Mouse (Mus musculus) hindbrain, embryonic 16.5 days (tissue): ENCODE results near the gene Dlec1. TPM values are rescaled to one million over a fixed set of nuclear protein-coding genes. Genes with fewer than 3 reads are reported as not detected.

Experiments
- ATAC-seq: fragments of 200-750 bp; cut with Nextera tagmentation; 2 replicates; pipeline ENCODE4 v1.8.0; 2017; ENCODE audit warnings: moderate TSS enrichment, moderate library complexity
- H3K27ac ChIP-seq: fragments of 300-500 bp; sonication (generic); 2 replicates; pipeline ENCODE4 v1.5.1; 2014; ENCODE audit warnings: low read depth, mild to moderate bottlenecking, control low read depth, low read length, moderate library complexity
- H3K27me3 ChIP-seq: fragments of 300-500 bp; sonication (generic); replicated peaks from 2 replicates; pipeline ENCODE4 v1.6.1; 2014; ENCODE audit warnings: low read length; ENCODE audit not compliant: control insufficient read depth, insufficient read depth
- H3K36me3 ChIP-seq: fragments of 300-500 bp; sonication (generic); 2 replicates; pipeline ENCODE4 v1.6.1; 2014; ENCODE audit warnings: mild to moderate bottlenecking, low read length, moderate library complexity, mixed read lengths; ENCODE audit not compliant: control insufficient read depth, insufficient read depth
- H3K4me1 ChIP-seq: fragments of 300-500 bp; sonication (generic); 2 replicates; pipeline ENCODE4 v1.6.1; 2014; ENCODE audit warnings: low read depth, low read length; ENCODE audit not compliant: control insufficient read depth, insufficient read depth
- H3K4me2 ChIP-seq: fragments of 300-500 bp; sonication (generic); 2 replicates; pipeline ENCODE4 v1.6.1; 2014; ENCODE audit warnings: mild to moderate bottlenecking, low read length, control low read depth, moderate library complexity
- H3K4me3 ChIP-seq: fragments of 300-500 bp; sonication (generic); 2 replicates; pipeline ENCODE4 v1.5.1; 2014; ENCODE audit warnings: mild to moderate bottlenecking, low read length, control low read depth, moderate library complexity
- H3K9ac ChIP-seq: fragments of 300-500 bp; sonication (generic); 2 replicates; pipeline ENCODE4 v1.6.1; 2014; ENCODE audit warnings: low read depth, mild to moderate bottlenecking, control low read depth, low read length, moderate library complexity
- H3K9me3 ChIP-seq: fragments of 300-500 bp; sonication (generic); 2 replicates; pipeline ENCODE4 v1.6.1; 2014; ENCODE audit warnings: mild to moderate bottlenecking, low read length, moderate library complexity; ENCODE audit not compliant: control insufficient read depth
- WGBS: fragments of 180-500 bp; shearing (Covaris S2); extraction: QIAGEN DNeasy Blood & Tissue Kit; methylation state at CpG from one replicate; pipeline ENCODE4 v1.1.7; 2014; 5-methylcytosine and 5-hydroxymethylcytosine counted together
- polyA plus RNA-seq: library from polyadenylated mRNA; unstranded; fragments of >200 nt; fragmentation: Nextera tagmentation; extraction: Ambion mirVana; gene quantifications from 2 replicates; pipeline ENCODE4 v1.2.1, GENCODE M21; 2015

The Dlec1 gene
- polyA plus RNA-seq, 1 experiment from 2014 or later, result 2.9 TPM

- 52% methylated on average over 13 of the region's 13 CpGs for WGBS
- H3K27me3 ChIP-seq, result 0 out of 2 replicates have a peak, but pooled peaks cover 2% of the 10 kb centered on the region
- ATAC-seq, result 0 out of 2 replicates have a peak, but pooled peaks have one; percentile 17
- H3K27ac ChIP-seq, result peak overlapping the region; percentile 48; the same call in 1 of the 2 replicates
- H3K4me1 ChIP-seq, result peaks cover 22% of the 10 kb centered on the region
- H3K4me2 ChIP-seq, result no peak overlapping the region
- H3K4me3 ChIP-seq, result no peak overlapping the region
- H3K9ac ChIP-seq, result no peak overlapping the region
- H3K36me3 ChIP-seq, result no peaks in the 10 kb centered on the region
- H3K9me3 ChIP-seq, result no peaks in the 10 kb centered on the region
Observed at GRCm38 (mm10) chr9:119094462-119095109, 7.7 kb upstream of the Dlec1 start.

- H3K9ac ChIP-seq, result no peak overlapping the region
- H3K36me3 ChIP-seq, result no peaks in the 10 kb centered on the region
- H3K27ac ChIP-seq, result no peak overlapping the region
- H3K4me3 ChIP-seq, result no peak overlapping the region
- peaks cover 6% of the 10 kb centered on the region; the same call in 1 of the 2 replicates for H3K27me3 ChIP-seq
- no peaks in the 10 kb centered on the region; the same call in 1 of the 2 replicates for H3K4me1 ChIP-seq
- H3K4me2 ChIP-seq, result no peak overlapping the region
- ATAC-seq, result no peak
- WGBS, result 15% methylated on average over 15 of the region's 15 CpGs
- H3K9me3 ChIP-seq, result no peaks in the 10 kb centered on the region
Observed at GRCm38 (mm10) chr9:119100177-119100898, 1.9 kb upstream of the Dlec1 start.

- H3K4me1 ChIP-seq, result no peaks in the 10 kb centered on the region; the same call in 1 of the 2 replicates
- peak overlapping the region; percentile 81 for H3K4me2 ChIP-seq
- peak overlapping the region; percentile 67 for H3K9ac ChIP-seq
- H3K27ac ChIP-seq, result 0 out of 2 replicates have a peak overlapping the region, but pooled peaks have one; percentile 48
- no peaks in the 10 kb centered on the region for H3K36me3 ChIP-seq
- H3K27me3 ChIP-seq, result peaks cover 6% of the 10 kb centered on the region; the same call in 1 of the 2 replicates
- H3K4me3 ChIP-seq, result peak overlapping the region; percentile 76
- no peaks in the 10 kb centered on the region for H3K9me3 ChIP-seq
- no peak for ATAC-seq
- 4% methylated on average over 19 of the region's 19 CpGs for WGBS
Observed at GRCm38 (mm10) chr9:119102783-119103113, 470 bp downstream of the Dlec1 start.

GRCm38 (mm10) chr9:119107566-119107965 lies 5.3 kb downstream of the Dlec1 start:
- Histone ChIP-seq H3K9ac (no peak overlapping the region), H3K27me3 (peaks cover 4% of the 10 kb centered on the region; the same call in 1 of the 2 replicates), H3K9me3 (no peaks in the 10 kb centered on the region), H3K27ac (no peak overlapping the region), H3K4me2 (no peak overlapping the region), H3K36me3 (no peaks in the 10 kb centered on the region), H3K4me3 (no peak overlapping the region), H3K4me1 (no peaks in the 10 kb centered on the region; the same call in 1 of the 2 replicates)
- 89% methylated on average over 4 of the region's 4 CpGs for WGBS
- no peak for ATAC-seq

- ATAC-seq, result no peak
- H3K4me3 ChIP-seq, result no peak overlapping the region
- H3K27me3 ChIP-seq, result no peaks in the 10 kb centered on the region
- no peaks in the 10 kb centered on the region for H3K36me3 ChIP-seq
- H3K4me2 ChIP-seq, result no peak overlapping the region
- no peak overlapping the region for H3K27ac ChIP-seq
- 63% methylated on average over 12 of the region's 12 CpGs for WGBS
- H3K4me1 ChIP-seq, result no peaks in the 10 kb centered on the region
- no peaks in the 10 kb centered on the region for H3K9me3 ChIP-seq
- no peak overlapping the region for H3K9ac ChIP-seq
Observed at GRCm38 (mm10) chr9:119109685-119110353, 7.5 kb downstream of the Dlec1 start.

GRCm38 (mm10) chr9:119110640-119111039 lies 8.4 kb downstream of the Dlec1 start:
- no peak overlapping the region for H3K9ac ChIP-seq
- H3K4me2 ChIP-seq, result no peak overlapping the region
- H3K36me3 ChIP-seq, result no peaks in the 10 kb centered on the region
- no peak overlapping the region for H3K27ac ChIP-seq
- no peak for ATAC-seq
- 41% methylated on average over 3 of the region's 3 CpGs for WGBS
- H3K27me3 ChIP-seq, result no peaks in the 10 kb centered on the region
- no peaks in the 10 kb centered on the region for H3K4me1 ChIP-seq
- H3K9me3 ChIP-seq, result no peaks in the 10 kb centered on the region
- H3K4me3 ChIP-seq, result no peak overlapping the region

- H3K4me1 ChIP-seq, result no peaks in the 10 kb centered on the region
- H3K27me3 ChIP-seq, result no peaks in the 10 kb centered on the region
- no peaks in the 10 kb centered on the region for H3K9me3 ChIP-seq
- no peak for ATAC-seq
- no peak overlapping the region for H3K27ac ChIP-seq
- no peak overlapping the region for H3K4me3 ChIP-seq
- H3K36me3 ChIP-seq, result no peaks in the 10 kb centered on the region
- WGBS, result 88% methylated on average over 17 of the region's 17 CpGs
- H3K4me2 ChIP-seq, result no peak overlapping the region
- H3K9ac ChIP-seq, result no peak overlapping the region
Observed at GRCm38 (mm10) chr9:119114911-119115310, 12.6 kb downstream of the Dlec1 start.

GRCm38 (mm10) chr9:119119409-119120167 lies 17.3 kb downstream of the Dlec1 start:
- no peak overlapping the region for H3K27ac ChIP-seq
- H3K36me3 ChIP-seq, result no peaks in the 10 kb centered on the region
- no peak overlapping the region for H3K9ac ChIP-seq
- H3K9me3 ChIP-seq, result no peaks in the 10 kb centered on the region
- no peaks in the 10 kb centered on the region for H3K4me1 ChIP-seq
- no peaks in the 10 kb centered on the region for H3K27me3 ChIP-seq
- no peak for ATAC-seq
- no peak overlapping the region for H3K4me3 ChIP-seq
- H3K4me2 ChIP-seq, result no peak overlapping the region
- 85% methylated on average over 19 of the region's 19 CpGs for WGBS
